Mouse (Mus musculus) brain, embryonic 18.5 days (tissue): Measurements from ENCODE around the gene Fndc3b.
"Not testable (repeated sequence)": the region's sequence is repeated elsewhere in the genome, so short reads cannot be mapped to it uniquely, and the experiment has no call there.

Experiments
- DNase-seq: peaks from one replicate; pipeline ENCODE4 v3.0.0-alpha.2; 2012; ENCODE audit warnings: low read depth, low spot score

The Fndc3b gene

DNA sequence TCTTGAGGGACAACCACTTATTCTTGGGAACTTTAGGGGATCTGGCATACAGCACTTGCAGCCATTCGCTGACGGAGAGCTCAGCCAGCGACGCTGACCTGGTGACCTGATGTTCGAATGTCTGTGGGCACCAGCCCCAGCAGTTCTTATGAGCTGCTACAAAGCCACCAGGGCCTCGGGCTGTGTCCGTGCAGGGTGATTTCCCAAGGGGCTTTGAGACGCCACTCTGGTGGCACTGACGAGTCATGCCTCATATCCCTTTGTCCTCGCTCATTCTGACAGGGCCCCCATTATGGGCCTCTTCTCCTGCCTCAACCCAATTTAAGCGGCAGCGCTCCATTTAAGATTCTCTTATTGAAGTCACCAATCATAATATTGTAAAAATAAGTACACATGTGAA lies 289.1 kb downstream of the Fndc3b start:
- no peak for DNase-seq

DNA sequence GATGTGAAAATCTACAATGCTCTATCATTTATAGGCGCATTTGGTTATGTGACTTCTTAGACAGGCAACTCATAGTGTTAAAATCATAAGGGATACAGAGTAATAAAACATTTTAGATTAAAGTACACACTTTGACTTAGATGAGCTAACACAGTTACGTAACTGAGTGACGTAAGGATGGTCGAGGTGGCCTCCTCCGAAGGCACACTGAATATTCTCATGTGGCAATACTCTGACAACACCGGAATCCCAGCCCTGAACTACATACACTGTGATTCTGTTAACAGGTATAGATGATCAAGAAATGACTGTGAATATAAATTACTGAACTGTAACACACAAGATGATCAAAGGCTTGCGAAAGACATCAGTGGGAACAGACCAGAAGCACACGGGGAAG lies 292.5 kb downstream of the Fndc3b start:
- no peak for DNase-seq

DNA sequence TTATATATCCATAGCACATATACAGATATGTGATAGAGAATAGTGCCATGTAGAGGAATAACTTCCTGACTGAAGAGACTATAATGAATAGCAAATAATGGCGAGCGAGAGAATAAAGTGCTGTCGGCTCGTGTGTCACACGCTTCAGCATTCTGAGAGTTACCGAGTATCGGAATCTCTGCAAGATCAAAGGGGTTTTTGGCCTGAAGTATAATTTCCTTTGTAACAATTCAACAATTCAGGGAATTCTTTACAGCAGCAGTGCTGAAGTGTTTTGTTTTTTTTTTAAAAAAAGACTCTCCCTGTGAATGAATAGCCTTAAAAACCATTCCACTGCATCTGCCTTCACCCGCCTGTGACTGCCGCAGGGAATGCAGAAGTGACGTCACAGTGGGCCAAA lies 294.3 kb downstream of the Fndc3b start:
- DNase-seq = no peak

DNA sequence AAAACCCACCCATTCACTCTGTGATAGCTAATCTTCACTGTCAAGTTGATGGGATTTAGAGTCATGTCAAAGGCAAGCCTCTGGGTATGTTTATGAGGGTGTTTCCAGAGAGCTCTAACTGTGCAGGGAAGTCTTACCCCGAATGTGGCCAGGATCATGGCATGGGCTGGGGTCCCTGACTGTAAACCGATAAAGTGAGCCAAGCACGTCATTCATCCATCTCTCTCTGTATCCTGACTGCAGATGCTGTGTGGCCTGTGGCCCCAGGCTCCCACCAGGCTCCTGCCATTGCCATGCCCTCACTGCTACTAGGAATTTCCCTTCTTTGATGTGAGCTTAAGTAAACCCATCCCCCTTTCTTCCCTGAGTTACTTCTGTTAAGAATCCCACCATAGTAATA lies 297.5 kb downstream of the Fndc3b start:
- no peak for DNase-seq

DNA sequence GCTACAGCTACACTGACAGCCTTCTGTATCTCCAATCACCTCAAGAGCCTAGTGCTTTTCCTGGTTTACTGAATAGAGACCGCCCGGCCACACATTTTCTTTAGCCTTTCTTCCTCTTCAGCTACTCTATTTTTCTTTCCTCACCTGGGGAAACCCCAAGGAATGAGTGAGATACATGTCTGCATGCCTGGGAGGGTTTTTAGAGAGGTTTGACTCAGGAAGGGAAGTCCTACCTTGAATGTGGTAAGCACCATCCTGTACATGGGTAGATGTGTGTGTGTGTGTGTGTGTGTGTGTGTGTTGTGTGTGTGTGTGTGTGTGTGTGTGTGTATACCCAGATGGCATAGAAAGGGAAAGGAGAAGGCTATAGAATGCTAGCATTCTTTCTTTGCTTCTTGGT lies 299.8 kb downstream of the Fndc3b start:
- DNase-seq = no peak

DNA sequence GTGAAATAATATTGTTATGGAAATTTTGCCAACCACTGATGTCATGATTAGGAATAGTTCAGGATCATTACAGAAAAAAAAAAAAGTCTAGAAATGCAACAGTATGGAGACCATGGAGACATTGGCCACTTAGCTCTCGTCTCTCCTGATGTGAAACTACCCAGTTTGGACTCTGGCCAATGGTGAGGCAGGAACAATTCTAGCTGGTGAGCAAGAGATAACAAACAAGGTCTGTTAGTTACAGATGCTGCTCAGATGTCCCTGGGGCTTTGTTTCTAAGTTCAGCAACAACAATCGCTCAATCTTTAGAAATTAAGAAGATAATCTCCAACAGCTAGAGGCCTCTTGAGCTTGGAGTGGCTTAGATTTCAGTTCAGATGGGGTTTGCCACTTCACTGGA lies 302.5 kb downstream of the Fndc3b start:
- no peak for DNase-seq

DNA sequence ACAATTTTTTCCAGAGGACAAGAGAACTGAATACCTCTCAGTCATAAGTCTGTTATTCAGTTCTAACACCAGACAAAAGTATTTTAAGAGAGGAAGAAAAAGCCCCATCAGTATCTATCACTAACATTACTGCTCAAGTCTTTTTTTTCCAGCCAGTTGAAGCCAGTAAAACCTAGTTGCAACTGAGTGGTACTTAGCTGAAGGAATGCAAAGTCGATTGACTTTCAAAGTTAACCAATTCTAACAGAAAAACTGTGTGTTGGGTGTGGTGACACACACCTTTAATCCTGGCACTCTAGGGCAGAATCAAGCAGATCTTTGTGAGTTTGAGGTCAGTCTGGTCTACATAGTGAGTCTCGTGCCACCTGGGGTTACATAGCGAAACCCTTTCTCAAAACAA lies 304.7 kb downstream of the Fndc3b start:
- no peak for DNase-seq

DNA sequence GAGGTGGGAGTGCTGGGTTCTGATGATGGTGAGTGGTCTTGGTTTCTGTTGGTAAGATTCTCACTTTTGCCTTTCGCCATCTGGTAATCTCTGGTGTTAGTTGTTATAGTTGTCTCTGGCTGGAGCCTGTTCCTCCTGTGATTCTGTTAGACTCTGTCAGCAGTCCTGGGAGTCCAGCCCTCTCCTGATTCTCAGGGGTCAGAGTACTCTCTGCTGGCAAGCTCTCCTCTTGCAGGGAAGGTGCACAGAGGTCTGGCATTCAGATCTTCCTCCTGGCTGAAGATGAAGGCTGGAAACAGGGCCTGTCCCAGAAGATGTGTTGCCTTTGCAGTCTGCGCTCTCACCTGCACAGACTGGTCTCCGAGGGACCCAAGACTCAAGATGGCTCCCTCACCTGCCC lies 310.1 kb downstream of the Fndc3b start:
- not testable (repeated sequence) for DNase-seq

DNA sequence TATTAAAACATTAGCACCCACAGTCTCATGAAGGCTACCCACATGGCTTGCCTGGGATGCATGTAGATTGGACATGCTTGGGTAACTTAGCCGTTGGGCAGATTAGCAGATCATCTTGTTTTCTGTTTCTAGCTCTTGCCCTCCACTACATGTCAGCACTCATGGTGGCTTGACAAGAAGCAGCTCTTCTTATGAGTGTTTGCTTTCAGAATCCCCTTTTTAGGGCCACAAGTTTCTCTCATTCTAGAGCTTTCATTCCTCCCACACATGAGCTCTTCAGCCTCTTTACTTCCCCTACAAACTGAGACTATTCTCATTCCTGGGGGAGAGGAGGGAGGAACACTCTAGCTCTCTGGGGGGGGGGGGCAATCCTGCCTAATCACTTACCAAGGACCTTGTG lies 321.2 kb downstream of the Fndc3b start:
- no peak for DNase-seq

DNA sequence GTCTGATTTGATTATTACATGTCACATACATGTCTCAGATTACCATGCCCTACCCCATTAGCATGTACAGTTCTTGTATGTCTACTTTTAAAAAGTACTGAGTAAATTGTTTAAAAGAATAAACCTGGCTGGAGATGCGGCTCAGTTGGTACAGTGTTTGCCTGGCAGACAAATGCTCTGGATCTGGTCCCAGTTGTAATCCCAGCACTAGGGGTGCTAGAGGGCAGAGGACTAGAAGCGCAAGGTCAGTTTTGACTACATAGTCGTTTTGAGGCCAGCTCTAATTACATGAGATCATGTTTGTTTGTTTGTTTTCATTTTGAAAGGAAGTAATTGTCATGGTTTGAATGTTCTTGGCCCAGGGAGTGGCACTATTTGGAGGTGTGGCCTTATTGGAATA lies 326.3 kb downstream of the Fndc3b start:
- no peak for DNase-seq

DNA sequence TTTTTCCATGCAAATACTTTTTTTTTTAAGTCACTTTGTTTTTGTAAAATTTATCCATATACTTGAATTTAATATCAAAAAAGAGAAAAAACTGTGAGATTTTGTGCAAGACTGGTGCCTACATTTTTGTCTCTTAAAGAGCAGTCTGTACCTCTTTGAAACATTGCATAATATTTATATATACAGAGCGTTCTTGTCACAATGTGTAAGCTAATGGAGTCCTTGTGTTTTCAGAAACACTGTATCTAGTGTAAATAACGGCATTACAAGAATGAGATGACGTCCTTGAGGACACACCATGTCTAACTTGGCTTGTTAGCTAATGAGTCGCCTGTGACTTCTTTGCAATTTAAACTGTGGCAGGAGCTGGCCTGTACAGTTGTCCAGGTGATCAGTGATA lies 333.2 kb downstream of the Fndc3b start:
- DNase-seq = no peak

DNA sequence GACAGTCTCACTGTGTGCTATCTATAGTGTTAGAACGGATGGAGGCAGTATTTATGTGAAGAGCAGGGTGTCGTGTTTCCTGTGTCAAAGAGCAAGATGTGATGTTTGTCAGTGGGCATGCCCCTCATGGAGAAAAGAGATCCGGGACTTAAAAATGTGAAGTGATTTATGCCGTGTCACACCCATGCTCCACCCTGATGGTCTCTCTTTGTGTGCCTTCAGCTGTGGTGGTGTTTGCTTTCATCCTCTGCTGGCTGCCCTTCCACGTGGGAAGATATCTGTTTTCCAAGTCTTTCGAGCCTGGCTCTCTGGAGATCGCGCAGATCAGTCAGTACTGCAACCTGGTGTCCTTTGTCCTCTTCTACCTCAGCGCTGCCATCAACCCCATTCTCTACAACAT lies 336.7 kb downstream of the Fndc3b start:
- DNase-seq = no peak

DNA sequence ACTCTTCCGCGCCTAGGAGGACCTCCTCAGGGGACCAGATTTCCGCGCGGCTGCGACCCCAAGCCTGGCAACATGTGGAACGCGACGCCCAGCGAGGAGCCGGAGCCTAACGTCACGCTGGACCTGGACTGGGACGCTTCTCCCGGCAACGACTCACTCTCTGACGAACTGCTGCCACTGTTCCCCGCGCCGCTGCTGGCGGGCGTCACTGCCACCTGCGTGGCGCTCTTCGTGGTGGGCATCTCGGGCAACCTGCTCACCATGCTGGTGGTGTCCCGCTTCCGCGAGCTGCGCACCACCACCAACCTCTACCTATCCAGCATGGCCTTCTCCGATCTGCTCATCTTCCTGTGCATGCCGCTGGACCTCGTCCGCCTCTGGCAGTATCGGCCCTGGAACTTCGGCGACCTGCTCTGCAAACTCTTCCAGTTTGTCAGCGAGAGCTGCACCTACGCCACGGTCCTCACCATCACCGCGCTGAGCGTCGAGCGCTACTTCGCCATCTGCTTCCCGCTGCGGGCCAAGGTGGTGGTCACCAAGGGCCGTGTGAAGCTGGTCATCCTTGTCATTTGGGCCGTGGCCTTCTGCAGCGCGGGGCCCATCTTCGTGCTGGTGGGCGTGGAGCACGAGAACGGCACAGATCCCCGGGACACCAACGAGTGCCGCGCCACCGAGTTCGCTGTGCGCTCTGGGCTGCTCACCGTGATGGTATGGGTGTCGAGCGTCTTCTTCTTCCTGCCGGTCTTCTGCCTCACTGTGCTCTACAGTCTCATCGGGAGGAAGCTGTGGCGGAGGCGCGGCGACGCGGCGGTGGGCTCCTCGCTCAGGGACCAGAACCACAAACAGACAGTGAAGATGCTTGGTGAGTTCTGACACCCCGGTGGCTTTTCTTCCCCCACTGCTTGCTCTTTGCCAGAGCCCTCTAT lies 339.1 kb downstream of the Fndc3b start:
- no peak for DNase-seq

DNA sequence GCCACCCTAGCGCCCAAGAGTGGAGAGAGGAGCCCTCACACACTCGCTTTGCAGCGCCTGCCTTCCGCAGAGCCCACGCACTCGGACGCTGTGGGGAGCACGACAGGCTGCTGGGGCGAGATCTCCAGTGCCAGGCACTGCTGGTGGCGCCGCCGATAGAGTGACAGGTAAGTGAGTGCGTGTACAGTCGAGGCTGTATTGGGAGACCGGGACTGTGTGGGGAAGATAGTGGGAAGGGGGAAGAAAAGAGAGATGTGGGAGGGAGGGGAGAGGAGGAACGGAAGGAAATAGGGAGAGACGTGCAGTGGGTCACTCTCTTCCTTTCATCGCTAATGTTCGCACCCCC lies 339.9 kb downstream of the Fndc3b start, which contains the start of gene Ghsr:
Gene Ghsr, plus strand, starts transcription at position 76 of the 346 bp plus-strand sequence.
- no peak for DNase-seq

DNA sequence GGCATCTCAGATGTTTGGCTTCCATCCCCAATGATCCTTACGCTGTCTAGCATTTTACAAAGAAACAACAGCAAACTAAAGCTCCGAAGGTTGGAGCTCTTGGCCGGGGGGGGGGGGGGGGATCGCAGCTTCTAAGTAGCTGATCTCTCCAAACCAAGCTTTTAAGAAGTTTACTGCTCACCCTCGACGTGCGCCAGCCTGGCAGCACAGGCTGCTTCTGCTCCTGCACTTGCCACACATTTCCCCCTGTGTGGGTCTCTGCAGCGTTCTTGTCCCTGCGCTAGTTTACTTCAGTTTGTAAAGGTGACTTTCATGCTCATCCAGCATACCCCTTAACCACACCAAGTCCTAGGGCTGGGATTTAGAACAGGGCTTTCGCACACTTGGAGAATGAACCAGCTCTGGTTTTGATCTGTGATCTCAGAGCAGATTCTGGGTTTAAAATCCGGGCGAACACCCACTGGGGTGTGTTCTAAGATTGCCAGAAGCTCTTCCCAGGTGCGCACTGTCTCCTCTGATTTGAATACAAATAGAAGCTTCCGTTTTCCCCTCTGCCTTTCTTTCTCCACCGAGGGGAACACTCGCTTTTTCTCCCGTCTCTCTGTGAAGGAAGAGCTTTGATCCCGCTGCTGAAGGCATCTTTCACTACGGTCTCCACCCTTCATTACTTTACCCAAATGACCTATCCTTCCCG lies 340.4 kb downstream of the Fndc3b start:
- no peak for DNase-seq

DNA sequence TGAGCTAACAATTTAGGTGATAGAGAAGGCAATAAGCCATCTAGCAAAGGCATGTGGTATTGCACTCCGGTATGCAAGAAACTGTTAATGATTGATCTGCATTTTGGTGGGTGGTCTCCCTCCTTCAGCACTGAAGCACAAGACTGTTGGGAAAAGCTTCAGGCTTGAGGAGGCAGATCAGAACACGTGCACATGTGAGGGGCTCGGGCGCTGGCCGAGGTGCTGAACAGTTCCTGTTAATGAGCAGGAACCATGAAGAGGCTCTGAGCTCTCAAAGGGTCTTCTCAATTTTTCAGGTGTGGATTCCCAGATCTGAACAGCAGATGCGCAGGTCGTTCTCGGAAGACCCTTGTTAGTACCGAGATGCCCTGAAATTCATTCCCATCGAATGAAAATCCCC lies 341.0 kb downstream of the Fndc3b start:
- DNase-seq = no peak
